Mouse (Mus musculus) urinary bladder, postnatal 10 days (tissue): ENCODE measurements around the gene Fcrl5.

ENCODE experiments used
- DNase-seq: peaks from one replicate; pipeline ENCODE4 v3.0.0; 2022; ENCODE audit warnings: low spot score

Fcrl5 gene

GRCm38 (mm10) chr3:87528841-87529240, 93.3 kb downstream of the Fcrl5 start:
- no peak for DNase-seq

DNA sequence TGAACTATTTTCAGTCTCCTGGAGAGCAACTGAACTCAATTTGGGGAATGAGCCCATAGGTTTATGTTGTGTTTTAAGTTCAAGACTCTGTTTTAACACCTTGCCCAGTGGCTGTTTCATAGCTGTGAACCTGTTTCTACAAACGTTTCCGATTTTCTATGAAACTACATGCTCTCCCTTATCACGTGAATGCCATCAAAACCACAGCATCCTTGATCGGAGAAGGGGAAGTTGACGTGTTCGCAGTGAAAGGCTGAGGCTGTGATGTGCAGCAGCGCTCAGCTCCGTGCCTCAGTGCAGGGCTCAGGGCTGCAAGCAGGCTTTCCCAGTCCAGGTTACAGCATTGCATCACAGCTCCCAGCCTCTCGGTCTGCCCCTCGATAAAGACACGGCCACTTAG, 94.0 kb downstream of the Fcrl5 start:
- no peak for DNase-seq

- no peak for DNase-seq
Observed at GRCm38 (mm10) chr3:87530234-87530633, 94.7 kb downstream of the Fcrl5 start.

DNA sequence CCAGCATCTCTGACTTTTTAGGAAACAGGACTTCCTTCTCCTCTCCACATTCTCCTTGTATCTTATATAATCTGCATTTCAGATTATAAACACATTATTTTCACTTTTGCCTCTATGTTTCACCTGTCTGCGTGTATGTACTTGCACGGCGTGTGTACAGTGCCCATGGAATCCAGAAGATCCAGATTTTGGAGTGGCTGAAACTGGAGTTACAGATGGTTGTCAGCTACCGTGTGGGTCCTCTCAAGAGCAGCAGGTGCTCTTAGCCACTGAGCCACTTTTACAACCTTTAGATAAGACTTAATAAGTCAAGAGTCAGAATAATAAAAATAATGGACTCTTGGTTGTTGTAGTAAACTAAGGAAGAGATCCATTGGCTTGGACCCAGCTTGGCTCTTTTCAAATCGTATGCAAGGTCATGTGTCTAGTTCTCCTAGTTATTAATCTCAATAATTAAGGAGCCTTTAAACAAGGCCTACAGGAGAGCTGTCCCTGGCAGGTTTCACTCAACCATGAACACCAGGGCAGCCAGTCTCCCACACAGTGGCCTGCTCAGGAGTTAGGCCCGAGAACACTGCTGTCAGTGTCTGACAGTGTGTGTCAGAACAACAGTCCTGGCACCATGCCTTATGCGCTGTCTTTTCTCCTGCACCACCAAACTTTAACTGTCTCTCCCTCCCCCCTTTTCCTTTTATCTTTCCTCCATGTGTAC, 98.2 kb downstream of the Fcrl5 start:
- no peak for DNase-seq

DNA sequence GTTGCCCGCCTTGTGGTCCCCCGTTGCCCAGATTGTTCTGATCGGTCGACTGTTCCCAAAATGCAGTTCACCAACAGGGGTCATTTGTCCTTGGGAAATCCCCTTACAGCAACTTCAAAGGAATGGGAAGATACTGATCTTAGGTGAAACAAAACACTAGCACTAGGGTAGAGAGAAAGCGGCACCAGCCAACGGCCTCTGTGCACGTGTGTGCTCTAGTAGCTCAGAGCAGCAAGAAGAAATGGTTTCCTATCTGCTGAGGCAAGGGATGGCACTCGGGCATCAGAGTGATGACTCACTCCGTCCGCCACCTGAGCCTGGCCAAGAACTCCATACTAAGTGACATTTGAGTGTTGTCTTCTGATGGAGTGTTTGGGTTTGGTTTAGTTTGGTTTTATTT, 102.5 kb downstream of the Fcrl5 start:
- DNase-seq, result no peak

- DNase-seq, result no peak
Observed at GRCm38 (mm10) chr3:87540028-87540675, 104.6 kb downstream of the Fcrl5 start.

- no peak for DNase-seq
Observed at GRCm38 (mm10) chr3:87540714-87541113, 105.1 kb downstream of the Fcrl5 start.

GRCm38 (mm10) chr3:87542481-87543215, 107.1 kb downstream of the Fcrl5 start:
- no peak for DNase-seq

DNA sequence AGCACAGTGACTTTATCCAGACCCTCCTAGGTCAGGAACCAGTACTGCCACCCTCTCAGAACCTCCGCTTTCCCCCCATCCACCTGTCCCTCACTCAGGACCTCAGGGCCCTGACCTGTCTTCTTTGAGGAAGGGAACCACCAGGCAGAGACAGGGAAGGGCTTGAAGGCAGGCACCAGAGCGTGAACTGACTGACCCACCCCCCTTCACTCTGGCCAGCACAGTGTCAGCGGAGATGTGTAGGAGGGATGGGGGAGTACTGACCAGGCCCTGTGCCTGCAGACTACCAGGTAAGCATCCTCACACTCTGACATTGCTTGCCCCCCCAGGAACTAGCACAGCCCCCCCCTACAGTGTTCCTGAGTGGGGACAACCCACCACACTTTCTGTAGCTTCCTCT, 110.0 kb downstream of the Fcrl5 start:
- DNase-seq, result no peak

- no peak for DNase-seq
Observed at GRCm38 (mm10) chr3:87546291-87546721, 110.7 kb downstream of the Fcrl5 start.

DNA sequence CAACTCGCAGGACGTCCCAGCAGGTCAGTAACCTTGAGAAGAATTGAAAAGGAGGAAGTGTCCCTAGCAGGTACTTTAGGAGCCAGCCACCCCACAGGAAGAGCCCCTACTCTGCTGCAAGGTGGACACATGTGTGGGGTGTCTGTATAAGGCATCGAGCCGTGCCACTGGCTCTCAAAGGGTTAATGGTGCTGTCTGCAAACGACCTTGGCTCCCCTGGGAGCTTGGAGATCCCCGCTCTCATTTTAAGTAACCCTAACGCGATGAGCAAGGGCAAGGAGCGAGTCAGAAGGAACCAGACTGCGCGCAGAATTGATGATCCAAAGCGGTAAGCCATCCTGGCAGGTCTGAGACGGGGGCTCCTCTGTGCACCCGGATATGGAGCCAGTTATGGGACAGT, 114.3 kb downstream of the Fcrl5 start:
- DNase-seq, result no peak
